Mouse (Mus musculus) stomach, postnatal 0 days (tissue): ENCODE measurements at regions not wholly inside any gene's neighbourhood (a gene's known extent, or its start where the extent isn't known, plus 50 kb on each side); places are given as distances from the start of the nearest gene placed in this dataset.
A peak's percentile ranks its signal among the peaks of the same experiment; 100 is the strongest.

Source experiments
- ATAC-seq: fragments of 200-750 bp; cut with Nextera tagmentation; 2 replicates; pipeline ENCODE4 v1.8.0; 2017; ENCODE audit not compliant: low FRiP score, low TSS enrichment
- DNase-seq: peaks from one replicate; pipeline ENCODE4 v3.0.0-alpha.2; 2016; ENCODE audit warnings: low spot score
- H3K27ac ChIP-seq: fragments of 300-500 bp; sonication (generic); replicated peaks from 2 replicates; pipeline ENCODE4 v1.5.1; 2014; ENCODE audit warnings: mild to moderate bottlenecking, control low read depth
- H3K27me3 ChIP-seq: fragments of 300-500 bp; sonication (generic); 2 replicates; pipeline ENCODE4 v1.6.1; 2014; ENCODE audit warnings: low read length; ENCODE audit not compliant: control insufficient read depth, insufficient read depth
- H3K36me3 ChIP-seq: fragments of 300-500 bp; sonication (generic); 2 replicates; pipeline ENCODE4 v1.6.1; 2014; ENCODE audit warnings: low read length, mixed read lengths; ENCODE audit not compliant: control insufficient read depth, insufficient read depth
- H3K4me1 ChIP-seq: fragments of 300-500 bp; sonication (generic); replicated peaks from 2 replicates; pipeline ENCODE4 v1.6.1; 2014; ENCODE audit warnings: antibody characterized with exemption; ENCODE audit not compliant: control insufficient read depth, insufficient read depth
- H3K4me2 ChIP-seq: fragments of 300-500 bp; sonication (generic); replicated peaks from 2 replicates; pipeline ENCODE4 v1.6.1; 2014; ENCODE audit warnings: low read depth, mild to moderate bottlenecking, control low read depth, moderate library complexity
- H3K4me3 ChIP-seq: fragments of 300-500 bp; sonication (generic); 2 replicates; pipeline ENCODE4 v1.5.1; 2014; ENCODE audit warnings: low read depth, low read length, control low read depth
- H3K9ac ChIP-seq: fragments of 300-500 bp; sonication (generic); 2 replicates; pipeline ENCODE4 v1.6.1; 2014; ENCODE audit warnings: mild to moderate bottlenecking, low read length, control low read depth, mixed read lengths
- H3K9me3 ChIP-seq: fragments of 300-500 bp; sonication (generic); 2 replicates; pipeline ENCODE4 v1.6.1; 2016; ENCODE audit warnings: low read length; ENCODE audit not compliant: control insufficient read depth
- CTCF ChIP-seq: IDR thresholded peaks from 2 replicates; pipeline ENCODE4 v1.5.1; 2016; ENCODE audit warnings: antibody characterized with exemption, low read depth, mild to moderate bottlenecking, moderate library complexity
- EP300 ChIP-seq: optimal IDR thresholded peaks from 2 replicates; pipeline ENCODE3; 2016; ENCODE audit warnings: antibody characterized with exemption
- WGBS: fragments of 180-500 bp; shearing (Covaris S2); extraction: QIAGEN DNeasy Blood & Tissue Kit; methylation state at CpG from one replicate; pipeline ENCODE4 v1.1.7; 2014; 5-methylcytosine and 5-hydroxymethylcytosine counted together

GRCm38 (mm10) chr4:124190775-124191174, 273.0 kb upstream of the 4930535I16Rik start:
- no peaks in the 10 kb centered on the region for H3K4me1 ChIP-seq
- TF ChIP-seq CTCF (no peak), EP300 (no peak)
- H3K4me2 ChIP-seq = no peak overlapping the region
- H3K27ac ChIP-seq = no peak overlapping the region
- ATAC-seq (no peak), DNase-seq (no peak)
- H3K4me3 ChIP-seq = no peak overlapping the region
- H3K9ac ChIP-seq = no peak overlapping the region
- no peaks in the 10 kb centered on the region for H3K27me3 ChIP-seq
- WGBS = 81% methylated on average over 4 of the region's 4 CpGs
- no peaks in the 10 kb centered on the region for H3K36me3 ChIP-seq
- no peaks in the 10 kb centered on the region for H3K9me3 ChIP-seq

GRCm38 (mm10) chr4:124189993-124190385, 272.2 kb upstream of the 4930535I16Rik start:
- H3K9me3 ChIP-seq = no peaks in the 10 kb centered on the region
- no peak overlapping the region for H3K9ac ChIP-seq
- WGBS = 54% methylated on average over 13 of the region's 13 CpGs
- no peaks in the 10 kb centered on the region for H3K4me1 ChIP-seq
- H3K4me2 ChIP-seq = no peak overlapping the region
- H3K27me3 ChIP-seq = no peaks in the 10 kb centered on the region
- no peak for TF ChIP-seq EP300
- no peak for TF ChIP-seq CTCF
- H3K36me3 ChIP-seq = no peaks in the 10 kb centered on the region
- ATAC-seq (no peak), DNase-seq (no peak)
- H3K4me3 ChIP-seq = no peak overlapping the region
- H3K27ac ChIP-seq = no peak overlapping the region

- Histone ChIP-seq H3K36me3 (no peaks in the 10 kb centered on the region), H3K4me1 (no peaks in the 10 kb centered on the region), H3K9ac (no peak overlapping the region), H3K4me3 (no peak overlapping the region), H3K9me3 (no peaks in the 10 kb centered on the region), H3K27me3 (no peaks in the 10 kb centered on the region), H3K4me2 (no peak overlapping the region), H3K27ac (no peak overlapping the region)
- TF ChIP-seq CTCF = no peak
- TF ChIP-seq EP300 = no peak
- DNase-seq (peak; percentile 31), ATAC-seq (no peak)
- 8% methylated on average over 24 of the region's 24 CpGs for WGBS
These were observed 271.6 kb upstream of the 4930535I16Rik start for GRCm38 (mm10) chr4:124189352-124189992.

- no peak overlapping the region for H3K27ac ChIP-seq
These were observed 269.3 kb upstream of the 4930535I16Rik start for GRCm38 (mm10) chr4:124187108-124187507.

GRCm38 (mm10) chr4:124181335-124181734, 263.5 kb upstream of the 4930535I16Rik start:
- WGBS = 62% methylated on average over 4 of the region's 4 CpGs
- DNase-seq = no peak

More at GRCm38 (mm10) chr4:124187108-124187507, 269.3 kb upstream of the 4930535I16Rik start:
- TF ChIP-seq CTCF = no peak
- no peak for TF ChIP-seq EP300
- Histone ChIP-seq H3K36me3 (no peaks in the 10 kb centered on the region), H3K9ac (no peak overlapping the region), H3K4me1 (no peaks in the 10 kb centered on the region), H3K27me3 (no peaks in the 10 kb centered on the region), H3K4me3 (no peak overlapping the region), H3K4me2 (no peak overlapping the region), H3K9me3 (no peaks in the 10 kb centered on the region)
- DNase-seq (no peak), ATAC-seq (no peak)
- WGBS = 62% methylated on average over 4 of the region's 4 CpGs

GRCm38 (mm10) chr4:124178401-124179018, 260.7 kb upstream of the 4930535I16Rik start:
- under 1% methylated on average over 50 of the region's 50 CpGs for WGBS
- ATAC-seq (no peak), DNase-seq (peak; percentile 37)
- Histone ChIP-seq H3K4me3 (peak overlapping the region; percentile 31), H3K4me2 (peak overlapping the region; percentile 60), H3K9me3 (no peaks in the 10 kb centered on the region), H3K27ac (0 out of 2 replicates have a peak overlapping the region, but pooled peaks have one; percentile 2), H3K27me3 (no peaks in the 10 kb centered on the region; the same call in 1 of the 2 replicates), H3K9ac (0 out of 2 replicates have a peak overlapping the region, but pooled peaks have one; percentile 38), H3K4me1 (no peaks in the 10 kb centered on the region), H3K36me3 (no peaks in the 10 kb centered on the region)
- TF ChIP-seq EP300 (no peak), CTCF (no peak)

More at GRCm38 (mm10) chr4:124181335-124181734, 263.5 kb upstream of the 4930535I16Rik start:
- H3K4me1 ChIP-seq = no peaks in the 10 kb centered on the region
- no peak overlapping the region for H3K27ac ChIP-seq
- no peaks in the 10 kb centered on the region for H3K9me3 ChIP-seq
- TF ChIP-seq CTCF = no peak
- no peak for TF ChIP-seq EP300
- no peak for ATAC-seq
- no peak overlapping the region for H3K4me2 ChIP-seq
- H3K4me3 ChIP-seq = no peak overlapping the region
- no peaks in the 10 kb centered on the region for H3K36me3 ChIP-seq
- no peak overlapping the region for H3K9ac ChIP-seq
- no peaks in the 10 kb centered on the region; the same call in 1 of the 2 replicates for H3K27me3 ChIP-seq
